Mouse (Mus musculus): ENCODE measurements around the gene Scgb1b19. TPM values are rescaled to one million over a fixed set of nuclear protein-coding genes. Genes with fewer than 3 reads are reported as not detected.
"Not testable (repeated sequence)": the region's sequence is repeated elsewhere in the genome, so short reads cannot be mapped to it uniquely, and the experiment has no call there.

The Scgb1b19 gene
- not detected in 2 replicates for polyA plus RNA-seq (2012; rRNA removed)

GRCm38 (mm10) chr7:33286991-33287390 is at the start of gene Scgb1b19:
Scgb1b19 (plus strand) TSS chr7:33287291.
- not testable (repeated sequence) for DNase-seq (ENCODE audit: low spot score)

DNA sequence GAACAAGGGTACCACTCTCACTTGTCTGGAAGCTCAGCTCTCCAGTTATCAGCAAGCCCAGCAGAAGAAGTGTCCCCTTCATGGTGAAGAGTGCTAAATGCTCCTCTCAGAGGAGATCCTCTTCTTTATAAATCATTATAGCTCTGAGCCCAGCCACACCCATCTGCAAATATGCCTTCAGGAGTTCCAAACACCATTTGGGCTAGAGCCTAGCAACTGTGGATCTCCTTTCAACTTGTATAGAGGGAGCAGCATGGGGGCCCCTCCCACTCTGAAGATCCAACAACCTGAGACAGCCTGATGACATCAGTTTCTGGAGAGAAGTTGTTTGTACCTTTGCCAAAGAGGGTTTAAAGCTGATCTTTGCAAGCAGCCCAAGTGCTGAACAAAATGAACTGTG is 6.9 kb upstream of the Scgb1b19 start, which contains the start of gene Scgb2b19:
Gene Scgb2b19, minus strand, starts transcription at position 101 of the 400 bp plus-strand sequence.
- not testable (repeated sequence) for DNase-seq (ENCODE audit: low spot score)

Other genes starting within 250 kb of the Scgb1b19 start
- gene Scgb2b17, start 230.7 kb upstream of the Scgb1b19 start, polyA plus RNA-seq (2012; rRNA removed) = not detected in 2 replicates
- gene Scgb1b17, start 223.8 kb upstream of the Scgb1b19 start, polyA plus RNA-seq (2012; rRNA removed) = not detected in 2 replicates
- not detected in 2 replicates for gene Scgb2b18, start 113.4 kb upstream of the Scgb1b19 start, polyA plus RNA-seq (2012; rRNA removed)
- gene Scgb1b18, start 101.7 kb upstream of the Scgb1b19 start, polyA plus RNA-seq (2012; rRNA removed) = not detected in 2 replicates
- not detected in 2 replicates for gene Scgb2b19, start 7.0 kb upstream of the Scgb1b19 start, polyA plus RNA-seq (2012; rRNA removed)
- not detected in 2 replicates for gene Scgb2b20, start 79.0 kb downstream of the Scgb1b19 start, polyA plus RNA-seq (2012; rRNA removed)
- not detected in 2 replicates for gene Scgb1b20, start 85.9 kb downstream of the Scgb1b19 start, polyA plus RNA-seq (2012; rRNA removed)
- not detected in 2 replicates for gene Scgb2b21, start 233.2 kb downstream of the Scgb1b19 start, polyA plus RNA-seq (2012; rRNA removed)

Measured in urinary bladder, adult 2 months (tissue).